Mouse (Mus musculus) heart, adult 2 months (tissue): ENCODE measurements at regions not wholly inside any gene's neighbourhood (a gene's known extent, or its start where the extent isn't known, plus 50 kb on each side); places are given as distances from the start of the nearest gene placed in this dataset.

ENCODE experiments used
- DNase-seq, 2 experiments: peaks; one replicate each; pipeline ENCODE4 v3.0.0; 2021
- H3K27ac ChIP-seq: fragments of 200-600 bp; 2 replicates; pipeline ENCODE4 v1.8.1; 2022
- H3K27me3 ChIP-seq: fragments of 200-500 bp; 2 replicates; pipeline ENCODE4 v1.6.1; 2012; ENCODE audit warnings: mild to moderate bottlenecking, low read length, inconsistent platforms, mixed read lengths; ENCODE audit not compliant: control insufficient read depth, insufficient read depth
- H3K36me3 ChIP-seq: fragments of 200-500 bp; 2 replicates; pipeline ENCODE4 v1.6.1; 2012; ENCODE audit warnings: low read length, inconsistent platforms; ENCODE audit not compliant: control insufficient read depth, insufficient read depth
- H3K4me1 ChIP-seq: fragments of 200-500 bp; 2 replicates; pipeline ENCODE4 v1.6.1; 2011; ENCODE audit warnings: low read length; ENCODE audit not compliant: control insufficient read depth, insufficient read depth
- H3K4me3 ChIP-seq: fragments of 200-600 bp; 2 replicates; pipeline ENCODE4 v1.8.1; 2022
- H3K79me2 ChIP-seq: fragments of 200-500 bp; replicated peaks from 2 replicates; pipeline ENCODE4 v1.6.1; 2012; ENCODE audit warnings: mild to moderate bottlenecking, inconsistent platforms, low read length, moderate library complexity, mixed read lengths; ENCODE audit not compliant: control insufficient read depth, insufficient read depth
- H3K9ac ChIP-seq: fragments of 200-500 bp; 2 replicates; pipeline ENCODE4 v1.6.1; 2012; ENCODE audit warnings: low read depth, mild to moderate bottlenecking, control low read depth, inconsistent platforms, low read length, mixed read lengths
- CTCF ChIP-seq: fragments of 200-600 bp; IDR thresholded peaks from 2 replicates; pipeline ENCODE4 v1.8.1; 2022; ENCODE audit warnings: antibody characterized with exemption, mild to moderate bottlenecking, moderate library complexity
- EP300 ChIP-seq: fragments of 200-500 bp; IDR thresholded peaks from 2 replicates; pipeline ENCODE4 v1.6.1; 2011; ENCODE audit warnings: low read depth, low read length, control low read depth; ENCODE audit not compliant: insufficient read depth
- POLR2A ChIP-seq: fragments of 200-500 bp; IDR thresholded peaks from 2 replicates; pipeline ENCODE4 v1.6.1; 2011; ENCODE audit warnings: mild to moderate bottlenecking, low read depth, low read length, control low read depth; ENCODE audit not compliant: insufficient read depth
- WGBS: fragments of 180-500 bp; shearing (Covaris S2); methylation state at CpG from one replicate; pipeline ENCODE4 v1.1.7; 2018; 5-methylcytosine and 5-hydroxymethylcytosine counted together
- intact Hi-C: fragments of 180-260 bp; cut with DNase I; formaldehyde crosslinking; loops from one replicate; pipeline ENCODE4 v1.15.1; 2025

DNA sequence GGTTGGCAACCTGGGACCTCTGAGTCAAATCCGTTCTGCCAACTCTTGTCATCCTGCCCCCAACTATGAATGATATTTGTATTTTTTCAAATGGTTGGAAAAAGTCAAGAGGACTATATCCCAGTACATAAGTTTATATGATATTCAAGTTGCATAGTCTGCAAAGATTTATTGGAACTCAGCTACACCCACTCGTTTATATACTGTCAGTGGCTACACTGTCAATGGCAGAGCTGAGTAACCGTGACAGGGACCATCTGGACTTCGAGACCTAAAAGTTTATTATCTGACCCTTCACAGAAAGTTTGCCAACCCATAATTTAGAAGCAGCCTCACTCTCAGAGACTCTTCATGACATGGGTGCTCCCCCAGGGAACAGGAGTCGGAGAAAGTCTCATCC, 107.7 kb upstream of the Hand2 start:
- peaks cover 2% of the 10 kb centered on the region; the same call in 1 of the 2 replicates for H3K36me3 ChIP-seq
- no peaks in the 10 kb centered on the region for H3K79me2 ChIP-seq
- 81% methylated on average over 5 of the region's 5 CpGs for WGBS
- intact Hi-C loops: loop anchor here (5.0 kb wide), 1 partner anchor 99 kb away; no protein-coding TSS in a partner anchor
- no peaks in the 10 kb centered on the region for H3K27me3 ChIP-seq
- H3K4me1 ChIP-seq: no peaks in the 10 kb centered on the region
- no peak overlapping the region for H3K27ac ChIP-seq
- DNase-seq: no peak
- no peak overlapping the region for H3K4me3 ChIP-seq
- TF ChIP-seq CTCF (no peak), EP300 (no peak), POLR2A (no peak)
- H3K9ac ChIP-seq: no peak overlapping the region

DNA sequence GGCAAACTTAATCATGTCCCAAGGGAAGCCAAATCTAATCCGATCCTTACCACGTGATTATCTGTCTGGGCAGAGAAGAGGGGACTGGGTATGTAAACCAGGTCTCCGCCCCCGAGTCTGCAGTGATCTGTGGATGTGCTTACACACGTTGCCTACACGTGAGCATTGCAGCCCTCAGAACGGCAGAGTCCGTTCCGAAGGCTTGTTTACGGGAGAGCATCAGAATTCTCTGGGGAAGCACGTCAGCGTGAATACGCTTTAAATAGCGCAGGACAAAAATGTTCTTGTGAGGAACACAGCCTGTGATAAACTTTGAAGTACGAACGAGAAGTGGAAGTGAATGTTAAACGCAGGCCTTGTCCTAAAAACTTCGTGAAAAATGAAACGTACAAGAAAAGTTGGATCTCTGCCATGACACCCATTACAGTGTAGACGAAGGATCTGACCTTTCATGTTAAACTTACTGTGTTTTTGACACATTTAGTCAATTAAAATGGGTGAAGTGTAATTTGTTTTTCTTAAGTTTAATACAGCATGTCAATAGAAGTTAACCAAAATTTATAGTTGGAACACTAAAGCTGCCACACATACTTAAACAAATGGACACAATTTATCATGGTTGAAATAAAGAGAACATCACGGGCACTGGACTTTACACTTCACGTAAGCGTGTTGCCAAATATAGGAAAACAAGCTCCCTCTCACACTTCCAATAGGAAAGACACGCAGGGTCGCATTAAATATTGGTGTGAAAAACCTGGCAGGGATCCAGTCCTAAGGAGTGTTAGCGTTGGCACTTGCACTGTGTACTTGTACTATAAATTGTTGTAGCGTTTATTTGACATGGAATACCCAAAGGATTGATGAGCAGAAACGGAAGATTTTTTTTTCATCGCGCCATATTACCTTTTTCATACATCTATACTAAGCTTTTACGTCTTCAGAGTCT, 106.5 kb upstream of the Hand2 start:
- peaks cover 2% of the 10 kb centered on the region; the same call in 1 of the 2 replicates for H3K36me3 ChIP-seq
- no peaks in the 10 kb centered on the region for H3K27me3 ChIP-seq
- H3K79me2 ChIP-seq: no peaks in the 10 kb centered on the region
- intact Hi-C loops: loop anchor here (5.0 kb wide), 1 partner anchor 98 kb away; no protein-coding TSS in a partner anchor
- H3K27ac ChIP-seq: peak overlapping the region; percentile 66
- TF ChIP-seq EP300 (peak; percentile 86), POLR2A (no peak), CTCF (no peak)
- H3K4me1 ChIP-seq: no peaks in the 10 kb centered on the region
- H3K4me3 ChIP-seq: no peak overlapping the region
- WGBS: 54% methylated on average over 31 of the region's 31 CpGs
- DNase-seq: peak; percentile 38 to 49
- no peak overlapping the region for H3K9ac ChIP-seq

DNA sequence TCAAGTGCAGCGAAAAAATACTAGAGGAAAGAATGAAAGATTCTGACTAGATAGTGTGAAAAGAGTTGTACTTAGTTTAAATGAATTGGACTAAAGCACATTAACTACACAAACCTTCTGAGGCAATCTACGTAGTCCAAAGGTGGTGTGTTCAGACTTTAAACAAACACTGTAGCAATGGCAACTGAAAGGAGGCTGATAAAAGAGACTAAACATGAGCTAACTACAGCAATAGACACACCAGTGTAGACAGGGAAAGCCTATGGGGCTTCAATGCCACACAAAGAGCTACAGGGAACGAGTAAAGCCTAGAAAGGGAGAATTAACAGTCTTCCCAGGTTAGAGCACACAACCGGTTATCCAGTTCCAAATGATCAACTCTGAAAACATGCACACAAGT, 90.2 kb upstream of the Hand2 start:
- H3K27ac ChIP-seq: no peak overlapping the region
- no peak for DNase-seq
- H3K9ac ChIP-seq: no peak overlapping the region
- 88% methylated on average over 4 of the region's 4 CpGs for WGBS
- no peaks in the 10 kb centered on the region for H3K36me3 ChIP-seq
- intact Hi-C loops: no loop called here
- TF ChIP-seq CTCF (no peak), EP300 (no peak), POLR2A (no peak)
- no peaks in the 10 kb centered on the region for H3K27me3 ChIP-seq
- H3K4me1 ChIP-seq: no peaks in the 10 kb centered on the region
- H3K4me3 ChIP-seq: no peak overlapping the region
- H3K79me2 ChIP-seq: no peaks in the 10 kb centered on the region

- DNase-seq: no peak
- Histone ChIP-seq H3K9ac (no peak overlapping the region), H3K79me2 (no peaks in the 10 kb centered on the region), H3K4me3 (no peak overlapping the region), H3K27ac (no peak overlapping the region), H3K36me3 (no peaks in the 10 kb centered on the region), H3K4me1 (no peaks in the 10 kb centered on the region), H3K27me3 (no peaks in the 10 kb centered on the region)
- no peak for TF ChIP-seq CTCF
- intact Hi-C loops: no loop called here
- 80% methylated on average over 2 of the region's 2 CpGs for WGBS
Observed at GRCm38 (mm10) chr8:57242301-57242700, 78.5 kb upstream of the Hand2 start.

GRCm38 (mm10) chr8:57249061-57249460, 71.7 kb upstream of the Hand2 start:
- Histone ChIP-seq H3K4me3 (no peak overlapping the region), H3K36me3 (no peaks in the 10 kb centered on the region), H3K9ac (no peak overlapping the region), H3K27me3 (no peaks in the 10 kb centered on the region), H3K79me2 (no peaks in the 10 kb centered on the region), H3K27ac (no peak overlapping the region), H3K4me1 (no peaks in the 10 kb centered on the region)
- TF ChIP-seq CTCF: no peak
- no peak for TF ChIP-seq POLR2A
- intact Hi-C loops: no loop called here
- 59% methylated on average over 5 of the region's 5 CpGs for WGBS
- DNase-seq: no peak
